Mouse (Mus musculus) neural tube, embryonic 15.5 days (tissue): ENCODE data around the gene Rab2b. TPM values are rescaled to one million over a fixed set of nuclear protein-coding genes. Genes with fewer than 3 reads are reported as not detected.

ENCODE experiments used
- ATAC-seq: fragments of 200-750 bp; cut with Nextera tagmentation; 2 replicates; pipeline ENCODE4 v1.8.0; 2017; ENCODE audit warnings: mild to moderate bottlenecking, moderate TSS enrichment, moderate library complexity; ENCODE audit not compliant: low FRiP score
- H3K27ac ChIP-seq: fragments of 300-500 bp; sonication (generic); replicated peaks from 2 replicates; pipeline ENCODE4 v1.5.1; 2015; ENCODE audit warnings: mild to moderate bottlenecking, inconsistent platforms
- H3K27me3 ChIP-seq: fragments of 300-500 bp; sonication (generic); replicated peaks from 2 replicates; pipeline ENCODE4 v1.6.1; 2015; ENCODE audit warnings: inconsistent platforms
- H3K36me3 ChIP-seq: fragments of 300-500 bp; sonication (generic); 2 replicates; pipeline ENCODE4 v1.6.1; 2015; ENCODE audit warnings: inconsistent platforms
- H3K4me1 ChIP-seq: fragments of 300-500 bp; sonication (generic); 2 replicates; pipeline ENCODE4 v1.6.1; 2015; ENCODE audit warnings: inconsistent platforms
- H3K4me2 ChIP-seq: fragments of 300-500 bp; sonication (generic); 2 replicates; pipeline ENCODE4 v1.6.1; 2015; ENCODE audit warnings: inconsistent platforms, mild to moderate bottlenecking, moderate library complexity
- H3K4me3 ChIP-seq: fragments of 300-500 bp; sonication (generic); replicated peaks from 2 replicates; pipeline ENCODE4 v1.5.1; 2015; ENCODE audit warnings: mild to moderate bottlenecking, inconsistent platforms
- H3K9ac ChIP-seq: fragments of 300-500 bp; sonication (generic); replicated peaks from 2 replicates; pipeline ENCODE4 v1.6.1; 2015; ENCODE audit warnings: mild to moderate bottlenecking, inconsistent platforms
- H3K9me3 ChIP-seq: fragments of 300-500 bp; sonication (generic); replicated peaks from 2 replicates; pipeline ENCODE4 v1.6.1; 2016; ENCODE audit warnings: inconsistent platforms
- WGBS: fragments of 180-500 bp; shearing (Covaris S2); methylation state at CpG from one replicate; pipeline ENCODE4 v1.1.7; 2015; ENCODE audit warnings: mixed read lengths; 5-methylcytosine and 5-hydroxymethylcytosine counted together
- polyA plus RNA-seq: library from polyadenylated mRNA; unstranded; fragments of >200 nt; fragmentation: Nextera tagmentation; extraction: Ambion mirVana; gene quantifications from 2 replicates; pipeline ENCODE4 v1.2.1, GENCODE M21; 2015

Rab2b gene
- polyA plus RNA-seq, 1 experiment from 2014 or later = 50.0 TPM

DNA sequence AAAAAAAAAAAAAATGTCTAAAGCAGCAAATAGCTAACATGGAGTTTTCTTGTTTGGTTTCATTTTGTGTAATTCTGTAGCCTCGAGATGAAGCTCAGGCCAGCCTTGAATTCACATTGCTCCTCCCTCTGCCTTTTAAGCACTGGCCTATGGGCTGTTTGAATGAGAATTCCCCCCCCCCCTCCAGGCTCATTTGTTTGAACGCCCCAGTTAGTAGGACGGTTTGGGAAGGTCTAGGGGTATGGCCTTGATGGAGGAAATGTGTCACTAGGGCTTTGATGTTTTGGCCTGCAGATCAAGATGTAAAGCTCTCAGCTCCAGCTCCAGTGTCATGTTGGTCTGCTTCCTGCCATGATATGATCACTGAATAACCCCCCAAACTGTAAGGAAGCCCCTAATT, 6.6 kb downstream of the Rab2b start:
- no peak for ATAC-seq
- Histone ChIP-seq H3K4me1 (peaks cover under 1% of the 10 kb centered on the region; the same call in 1 of the 2 replicates), H3K4me3 (no peak overlapping the region), H3K9me3 (no peaks in the 10 kb centered on the region), H3K9ac (no peak overlapping the region), H3K36me3 (peaks cover 33% of the 10 kb centered on the region), H3K27ac (no peak overlapping the region), H3K27me3 (no peaks in the 10 kb centered on the region), H3K4me2 (no peak overlapping the region)
- 75% methylated on average over 3 of the region's 3 CpGs for WGBS

DNA sequence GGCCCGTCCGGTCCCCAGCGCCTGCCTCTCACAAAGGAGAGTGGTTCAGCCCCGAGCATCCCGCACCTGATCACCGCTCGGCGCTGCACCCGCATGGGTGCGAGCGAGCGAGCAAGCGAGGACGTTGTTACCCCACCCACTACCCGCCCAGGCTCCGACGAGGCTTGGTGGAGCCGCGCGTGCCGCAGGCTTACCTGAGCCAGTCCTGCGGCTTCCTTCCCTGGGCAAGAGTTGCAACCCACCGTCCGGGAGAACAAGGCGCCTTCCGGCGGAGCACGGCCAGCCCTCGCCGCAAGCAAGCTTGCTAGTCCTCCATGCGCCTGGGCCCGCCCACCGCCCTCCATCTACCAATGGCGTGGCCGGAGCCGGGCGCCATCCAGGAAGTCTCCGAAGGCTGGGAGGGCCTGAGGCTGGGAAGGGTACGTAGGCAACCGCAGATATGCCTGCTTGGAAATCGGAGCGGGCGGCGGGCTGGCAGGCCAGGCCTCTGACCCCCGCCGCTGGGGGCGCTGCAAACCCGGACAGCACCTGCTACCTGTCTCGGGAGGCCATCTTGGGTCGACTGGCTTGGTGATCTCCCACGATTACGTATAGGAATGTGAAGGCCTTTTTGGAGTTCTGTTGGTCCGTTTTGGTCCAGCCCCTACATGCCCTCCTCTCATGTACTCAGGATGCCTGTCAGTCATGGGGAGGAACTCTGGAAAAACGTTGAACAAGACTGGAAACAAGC, 21.7 kb downstream of the Rab2b start, which contains the start of gene Chd8:
TSS of gene Chd8 (minus strand) at position 297 of the 730 bp plus-strand sequence.
- Histone ChIP-seq H3K4me3 (peak within 1 kb of the TSS; percentile 90), H3K27ac (peak within 1 kb of the TSS; percentile 95), H3K27me3 (no peaks in the 10 kb centered on the region), H3K9me3 (no peaks in the 10 kb centered on the region), H3K9ac (peak within 1 kb of the TSS; percentile 87), H3K36me3 (peaks cover 10% of the 10 kb centered on the region), H3K4me1 (peaks cover 29% of the 10 kb centered on the region), H3K4me2 (peak within 1 kb of the TSS; percentile 80)
- under 1% methylated on average over 54 of the region's 54 CpGs for WGBS
- ATAC-seq = peak; percentile 100

DNA sequence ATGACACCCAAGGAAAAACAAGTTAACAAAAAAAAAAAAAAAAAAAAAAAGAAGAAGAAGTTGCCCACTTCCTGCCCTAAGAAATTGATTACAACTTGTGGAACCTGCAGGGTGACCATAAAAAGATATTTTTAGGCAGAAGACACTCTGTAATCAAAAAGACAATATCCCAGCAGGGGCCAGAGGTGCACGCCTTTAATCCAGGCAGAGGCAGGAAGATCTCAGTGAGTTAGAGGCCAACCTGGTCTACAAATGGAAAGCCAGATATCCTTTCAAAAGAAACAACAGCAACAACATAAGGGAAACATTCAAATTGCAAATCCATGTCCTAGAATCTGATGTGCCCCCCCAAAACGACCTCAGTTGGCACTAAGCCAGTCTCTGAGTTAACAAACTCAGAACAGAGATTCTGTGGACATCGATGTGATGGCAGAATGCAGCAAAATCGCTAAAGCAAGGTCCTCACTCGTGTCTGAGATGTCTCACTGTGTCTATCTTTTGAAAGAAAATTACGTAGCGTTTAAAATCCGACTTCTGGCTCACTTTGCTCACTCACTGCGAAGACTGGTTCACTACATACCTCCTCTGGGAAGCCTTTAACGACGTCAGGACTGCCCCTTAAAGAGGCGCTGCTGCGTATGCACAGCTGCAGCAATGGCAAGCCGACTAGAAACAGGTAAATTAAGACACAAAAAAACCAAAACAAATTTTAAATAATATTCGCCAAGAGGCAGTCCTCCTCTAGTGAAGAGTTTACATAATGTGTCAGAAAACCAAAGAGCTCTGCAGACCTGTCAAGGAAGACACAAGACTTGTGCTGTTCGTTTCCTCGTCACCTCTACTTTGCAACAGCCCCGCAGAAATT, 22.8 kb downstream of the Rab2b start:
- Histone ChIP-seq H3K27ac (peak overlapping the region; percentile 95), H3K4me3 (peak overlapping the region; percentile 90), H3K4me1 (peaks cover 29% of the 10 kb centered on the region), H3K36me3 (peaks cover 6% of the 10 kb centered on the region; the same call in 1 of the 2 replicates), H3K4me2 (peak overlapping the region; percentile 80), H3K27me3 (no peaks in the 10 kb centered on the region), H3K9me3 (no peaks in the 10 kb centered on the region), H3K9ac (peak overlapping the region; percentile 87)
- ATAC-seq = no peak
- WGBS = 8% methylated on average over 18 of the region's 18 CpGs

DNA sequence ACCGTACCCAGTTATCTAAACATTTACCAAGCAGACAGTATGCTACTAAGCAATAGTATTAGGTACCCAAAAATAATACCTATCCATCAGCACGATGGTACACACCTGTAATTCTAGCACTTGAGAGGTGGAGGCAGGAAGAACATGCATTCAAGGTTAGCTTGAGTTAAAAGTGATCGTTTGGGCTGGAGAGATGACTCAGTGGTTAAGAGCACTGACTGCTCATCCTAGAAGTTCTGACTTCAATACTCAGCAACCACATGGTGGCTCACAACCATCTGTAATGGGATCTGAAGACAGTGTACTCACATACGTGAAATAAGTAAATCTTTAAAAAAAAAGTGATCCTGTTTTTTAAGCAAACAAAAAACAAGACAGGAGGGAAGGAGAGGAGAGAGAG, 33.2 kb downstream of the Rab2b start:
- no peaks in the 10 kb centered on the region for H3K9me3 ChIP-seq
- no peak for ATAC-seq
- H3K4me3 ChIP-seq = no peak overlapping the region
- no peak overlapping the region for H3K27ac ChIP-seq
- H3K4me2 ChIP-seq = no peak overlapping the region
- 82% methylated on average over 4 of the region's 4 CpGs for WGBS
- H3K36me3 ChIP-seq = no peaks in the 10 kb centered on the region
- no peaks in the 10 kb centered on the region for H3K27me3 ChIP-seq
- no peak overlapping the region for H3K9ac ChIP-seq
- H3K4me1 ChIP-seq = peaks cover 26% of the 10 kb centered on the region

DNA sequence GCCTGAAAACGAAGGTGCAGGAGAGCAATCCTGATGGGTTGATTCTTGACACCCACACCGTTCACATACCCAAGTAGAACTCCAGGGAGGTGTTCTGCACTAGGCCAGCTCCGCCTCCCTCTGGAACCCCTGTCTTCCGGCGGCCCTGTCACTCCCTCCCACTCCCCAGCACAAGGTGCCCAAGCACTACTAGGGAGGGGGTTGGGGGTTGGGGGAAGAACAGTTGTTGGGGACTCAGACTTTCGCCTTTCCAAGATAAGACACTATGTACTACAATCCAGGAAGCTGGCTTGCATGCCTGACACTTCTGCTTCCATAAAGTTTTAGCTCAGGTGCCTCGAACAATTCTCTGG, 34.7 kb downstream of the Rab2b start:
- Histone ChIP-seq H3K4me1 (peaks cover 26% of the 10 kb centered on the region), H3K27me3 (no peaks in the 10 kb centered on the region), H3K36me3 (no peaks in the 10 kb centered on the region), H3K9ac (peak overlapping the region; percentile 48), H3K27ac (peak overlapping the region; percentile 62), H3K4me3 (peak overlapping the region; percentile 78), H3K9me3 (no peaks in the 10 kb centered on the region), H3K4me2 (peak overlapping the region; percentile 78)
- WGBS = 13% methylated on average over 7 of the region's 7 CpGs
- ATAC-seq = peak; percentile 80

DNA sequence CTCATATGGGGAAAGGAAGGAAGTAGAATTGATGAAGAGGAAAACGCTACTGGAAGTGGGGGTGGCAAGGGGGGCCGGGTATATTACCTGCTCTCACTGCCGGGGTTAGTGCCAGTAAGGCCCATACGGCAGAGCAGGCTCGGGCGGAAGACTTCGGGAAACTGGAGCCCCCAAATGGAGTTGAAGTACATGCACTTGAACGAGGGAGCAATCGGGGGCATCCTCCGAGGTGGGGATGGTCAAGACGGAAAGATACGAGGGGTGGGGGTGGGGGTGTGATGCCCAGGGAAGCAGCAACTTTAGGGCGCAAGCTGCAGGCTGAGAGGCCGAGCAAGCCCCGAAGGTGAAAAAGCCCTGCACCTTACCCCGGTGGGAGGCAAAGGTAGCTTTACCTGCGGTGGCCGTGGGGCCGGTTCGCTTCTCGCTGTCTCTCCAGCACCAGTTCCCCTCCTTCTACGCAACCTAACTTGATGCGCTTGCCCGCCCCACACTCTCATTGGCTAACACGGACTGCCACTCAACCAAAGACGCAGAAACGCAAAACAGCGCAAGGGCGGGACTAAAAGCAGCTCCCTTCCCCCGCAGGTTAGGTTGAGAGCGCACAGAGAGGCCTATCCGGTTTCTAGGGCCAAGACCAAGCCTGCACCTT, 35.2 kb downstream of the Rab2b start:
- Histone ChIP-seq H3K27ac (peak overlapping the region; percentile 80), H3K4me2 (peak overlapping the region; percentile 78), H3K4me3 (peak overlapping the region; percentile 78), H3K4me1 (peaks cover 26% of the 10 kb centered on the region), H3K9ac (peak overlapping the region; percentile 78), H3K9me3 (no peaks in the 10 kb centered on the region), H3K27me3 (no peaks in the 10 kb centered on the region), H3K36me3 (no peaks in the 10 kb centered on the region)
- under 1% methylated on average over 32 of the region's 32 CpGs for WGBS
- peak; percentile 100 for ATAC-seq

DNA sequence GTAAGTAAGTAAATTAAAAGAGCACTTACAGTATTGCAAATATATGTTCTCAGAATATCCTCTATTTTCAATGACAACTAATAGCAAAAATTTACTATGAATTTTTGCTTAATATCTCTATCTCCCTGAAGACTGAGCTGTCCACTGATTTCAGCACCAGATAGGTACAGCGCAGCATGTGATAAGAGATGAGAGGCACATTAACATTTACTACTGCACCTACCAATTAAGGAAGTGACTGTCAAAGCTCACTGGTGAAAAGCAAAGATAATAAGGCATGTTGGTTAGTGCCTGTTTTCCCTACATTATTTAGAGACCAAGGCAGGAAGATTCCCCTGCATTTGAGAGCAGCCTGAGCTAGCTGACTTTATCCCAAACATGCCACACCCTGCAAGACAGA, 43.1 kb downstream of the Rab2b start:
- WGBS = 92% methylated on average over 1 of the region's 1 CpGs
- no peak for ATAC-seq
- H3K4me3 ChIP-seq = no peak overlapping the region
- H3K9ac ChIP-seq = no peak overlapping the region
- H3K9me3 ChIP-seq = no peaks in the 10 kb centered on the region
- no peaks in the 10 kb centered on the region for H3K4me1 ChIP-seq
- H3K36me3 ChIP-seq = peaks cover 52% of the 10 kb centered on the region
- no peak overlapping the region for H3K4me2 ChIP-seq
- no peaks in the 10 kb centered on the region for H3K27me3 ChIP-seq
- H3K27ac ChIP-seq = no peak overlapping the region

DNA sequence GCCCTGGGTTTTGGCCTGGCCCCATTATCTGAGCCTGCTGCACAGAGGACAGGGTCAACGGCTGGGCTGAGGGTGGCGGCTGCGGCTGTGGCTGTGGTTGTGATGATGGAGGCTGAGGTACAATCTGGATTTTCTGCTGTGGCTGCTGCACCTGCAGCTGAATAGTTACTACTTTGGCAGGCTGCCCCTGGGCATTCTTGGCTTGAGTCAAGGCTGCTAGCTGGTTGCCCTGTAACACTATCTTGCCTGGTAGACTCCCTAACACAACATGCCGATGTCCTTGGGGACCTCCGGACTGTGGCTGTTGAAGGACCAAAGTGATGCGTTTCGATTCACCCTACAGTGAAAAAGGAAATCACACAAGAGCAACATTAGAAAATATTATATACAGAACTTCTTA, 44.2 kb downstream of the Rab2b start:
- H3K4me2 ChIP-seq = no peak overlapping the region
- H3K4me1 ChIP-seq = no peaks in the 10 kb centered on the region
- H3K4me3 ChIP-seq = no peak overlapping the region
- H3K36me3 ChIP-seq = peaks cover 62% of the 10 kb centered on the region
- no peak overlapping the region for H3K9ac ChIP-seq
- ATAC-seq = no peak
- no peaks in the 10 kb centered on the region for H3K27me3 ChIP-seq
- no peaks in the 10 kb centered on the region for H3K9me3 ChIP-seq
- WGBS = 91% methylated on average over 7 of the region's 7 CpGs
- no peak overlapping the region for H3K27ac ChIP-seq

DNA sequence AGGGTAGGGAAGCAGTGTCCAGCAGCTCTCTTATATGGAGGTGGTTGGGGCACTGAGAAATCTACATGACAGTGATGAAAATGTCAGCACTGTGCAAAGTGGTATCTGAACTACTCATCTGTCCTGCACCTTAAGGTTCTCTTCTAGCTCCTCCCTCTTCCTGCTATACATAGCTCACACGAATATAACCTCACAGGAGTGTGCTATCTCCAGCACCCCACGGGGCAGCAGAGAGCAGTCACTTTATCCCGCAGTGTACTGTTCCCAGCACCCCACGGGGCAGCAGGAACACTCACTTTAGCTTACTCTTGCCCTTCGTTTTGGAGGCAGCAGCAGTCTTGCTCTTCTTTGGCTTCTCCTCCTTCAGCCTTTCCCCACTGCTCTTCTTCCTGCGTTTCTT, 47.1 kb downstream of the Rab2b start:
- H3K27ac ChIP-seq = no peak overlapping the region
- H3K27me3 ChIP-seq = no peaks in the 10 kb centered on the region
- no peak overlapping the region for H3K4me2 ChIP-seq
- H3K9ac ChIP-seq = no peak overlapping the region
- no peaks in the 10 kb centered on the region for H3K9me3 ChIP-seq
- H3K4me3 ChIP-seq = no peak overlapping the region
- WGBS = 87% methylated on average over 6 of the region's 6 CpGs
- no peaks in the 10 kb centered on the region for H3K4me1 ChIP-seq
- ATAC-seq = no peak
- peaks cover 84% of the 10 kb centered on the region for H3K36me3 ChIP-seq

DNA sequence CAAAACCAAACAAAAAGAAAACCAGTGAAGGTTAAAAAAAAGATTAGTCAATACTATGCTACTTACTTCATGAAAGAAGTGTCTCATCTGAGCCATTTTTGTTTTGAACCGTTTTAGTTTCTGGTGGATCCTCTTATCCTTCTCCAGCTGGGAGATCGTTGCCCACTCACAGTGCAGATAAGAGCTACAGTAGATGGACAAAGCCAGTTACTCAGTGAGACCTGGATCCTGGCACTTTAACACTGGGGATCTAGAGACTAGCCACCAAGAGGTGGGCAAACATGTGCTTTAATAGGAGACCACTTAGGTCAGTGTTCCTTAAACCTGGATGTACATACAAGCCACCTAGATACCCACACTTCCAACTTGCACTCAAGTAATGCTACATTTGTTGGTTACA, 53.4 kb downstream of the Rab2b start:
- Histone ChIP-seq H3K9me3 (no peaks in the 10 kb centered on the region), H3K27me3 (no peaks in the 10 kb centered on the region), H3K27ac (no peak overlapping the region), H3K9ac (no peak overlapping the region), H3K36me3 (peaks cover 87% of the 10 kb centered on the region), H3K4me2 (no peak overlapping the region), H3K4me3 (no peak overlapping the region), H3K4me1 (no peaks in the 10 kb centered on the region)
- ATAC-seq = no peak
- WGBS = 93% methylated on average over 2 of the region's 2 CpGs

DNA sequence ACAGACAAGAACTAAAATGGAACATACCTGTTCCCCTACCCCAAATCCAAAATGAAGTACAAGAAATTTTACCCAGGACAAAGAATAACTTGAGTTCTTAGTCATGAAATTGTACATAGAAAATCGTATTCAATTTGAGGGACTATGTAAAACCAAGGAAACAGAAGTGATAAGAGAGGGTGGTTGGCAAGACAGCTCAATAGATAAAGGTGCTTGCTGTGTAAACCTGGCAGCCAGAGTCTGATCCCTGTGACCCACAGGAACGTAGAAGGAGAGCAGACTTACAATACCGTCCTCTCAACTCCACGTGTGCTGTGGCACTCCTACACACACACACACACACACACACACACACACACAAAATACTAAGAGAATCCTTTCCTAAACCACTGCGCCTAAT, 62.1 kb downstream of the Rab2b start:
- WGBS = 96% methylated on average over 5 of the region's 5 CpGs
- ATAC-seq = no peak
- Histone ChIP-seq H3K9ac (no peak overlapping the region), H3K36me3 (peaks cover 88% of the 10 kb centered on the region), H3K27me3 (no peaks in the 10 kb centered on the region), H3K4me1 (no peaks in the 10 kb centered on the region), H3K27ac (no peak overlapping the region), H3K9me3 (no peaks in the 10 kb centered on the region), H3K4me3 (no peak overlapping the region), H3K4me2 (no peak overlapping the region)
